ENCODE assay signal across 9 mouse cellular contexts in genomic region chr19:34151909-34152308, GRCm38 (mm10). TPM values are rescaled to one million over a fixed set of nuclear protein-coding genes. Genes with fewer than 3 reads are reported as not detected.
DNase-seq lines count a peak whose midpoint lies in the region; ATAC-seq lines count a peak whose summit lies in the region.
"Had no signal": no experiment of that assay in that cellular context is flagged by ENCODE, and none has a peak within 500 bp of the region (broad histone marks: within the 10 kb centered on the region; RNA-seq: fewer than 3 reads in every experiment).

No protein-coding gene starts in this region.

- no peaks in the 10 kb centered on the region for H3K4me1 ChIP-seq in heart, embryonic 11.5 days (ENCODE audit: control insufficient read depth, insufficient read depth, low read length)
- H3K4me1 ChIP-seq in midbrain, embryonic 14.5 days (ENCODE audit: control insufficient read depth, insufficient read depth, low read length) = no peaks in the 10 kb centered on the region
- H3K4me1 ChIP-seq in midbrain, embryonic 15.5 days = no peaks in the 10 kb centered on the region

- peak; percentile 18 for DNase-seq in heart, adult 8-10 months (ENCODE audit: low spot score)
- peak; percentile 31 for DNase-seq in midbrain, embryonic 14.5 days
- DNase-seq in brain, adult 2 months (ENCODE audit: low read depth, low spot score) = peak; percentile 58
- DNase-seq in cerebellum, postnatal 36 days = no peak
- DNase-seq in gastrocnemius, postnatal 14 days = no peak

- H3K4me2 ChIP-seq in heart, embryonic 11.5 days = no peak overlapping the region
- no peak overlapping the region for H3K4me2 ChIP-seq in midbrain, embryonic 14.5 days (ENCODE audit: low read length)
- no peak overlapping the region for H3K4me2 ChIP-seq in midbrain, embryonic 15.5 days

- H3K36me3 ChIP-seq in heart, embryonic 11.5 days (ENCODE audit: control insufficient read depth, insufficient read depth, low read length) = no peaks in the 10 kb centered on the region
- H3K36me3 ChIP-seq in midbrain, embryonic 14.5 days (ENCODE audit: control insufficient read depth, insufficient read depth, low read length) = no peaks in the 10 kb centered on the region
- no peaks in the 10 kb centered on the region for H3K36me3 ChIP-seq in midbrain, embryonic 15.5 days (replicated peaks)
- H3K36me3 ChIP-seq: forebrain, embryonic 10.5 days had no signal

- H3K27ac ChIP-seq in heart, embryonic 11.5 days (ENCODE audit: low read depth, low read length) = no peak overlapping the region
- H3K27ac ChIP-seq in midbrain, embryonic 14.5 days (replicated peaks; ENCODE audit: low read depth, low read length) = no peak overlapping the region
- no peak overlapping the region for H3K27ac ChIP-seq in midbrain, embryonic 15.5 days
- H3K27ac ChIP-seq: forebrain, embryonic 10.5 days had no signal

- no peak overlapping the region for H3K4me3 ChIP-seq in heart, embryonic 11.5 days (ENCODE audit: low read depth, low read length)
- H3K4me3 ChIP-seq in midbrain, embryonic 14.5 days (replicated peaks; ENCODE audit: low read depth, low read length) = no peak overlapping the region
- H3K4me3 ChIP-seq in midbrain, embryonic 15.5 days = no peak overlapping the region
- H3K4me3 ChIP-seq: forebrain, embryonic 10.5 days had no signal

- intact Hi-C loops in gastrocnemius, postnatal 14 days (cut with DNase I; ENCODE audit: low total_unique reads) = no loop called here

- no peak for ATAC-seq in heart, embryonic 11.5 days (replicated peaks; ENCODE audit: insufficient number of reproducible peaks, low FRiP score, low TSS enrichment)
- ATAC-seq in midbrain, embryonic 14.5 days (ENCODE audit: low FRiP score, low TSS enrichment) = no peak
- no peak for ATAC-seq in midbrain, embryonic 15.5 days (replicated peaks)
- peak; percentile 85; the same call in 1 of the 2 replicates for ATAC-seq in neutrophil, adult 5-6 weeks (ENCODE audit: extremely low read depth, insufficient number of reproducible peaks, low FRiP score, poor library complexity, severe bottlenecking)

- H3K27me3 ChIP-seq in heart, embryonic 11.5 days (ENCODE audit: control insufficient read depth, insufficient read depth, low read length) = no peaks in the 10 kb centered on the region
- H3K27me3 ChIP-seq in midbrain, embryonic 14.5 days (ENCODE audit: control insufficient read depth, insufficient read depth, low read length) = no peaks in the 10 kb centered on the region
- H3K27me3 ChIP-seq in midbrain, embryonic 15.5 days (replicated peaks) = no peaks in the 10 kb centered on the region

- no peaks in the 10 kb centered on the region for H3K9me3 ChIP-seq in heart, embryonic 11.5 days (replicated peaks; ENCODE audit: control insufficient read depth, low read length)
- no peaks in the 10 kb centered on the region for H3K9me3 ChIP-seq in midbrain, embryonic 14.5 days (ENCODE audit: control insufficient read depth, low read length)
- no peaks in the 10 kb centered on the region for H3K9me3 ChIP-seq in midbrain, embryonic 15.5 days
- H3K9me3 ChIP-seq: forebrain, embryonic 10.5 days had no signal

- 65% methylated on average over 1 of the region's 1 CpGs for WGBS in heart, embryonic 11.5 days (ENCODE audit: insufficient replicate concordance)
- 88% methylated on average over 1 of the region's 1 CpGs for WGBS in midbrain, embryonic 14.5 days
- 97% methylated on average over 1 of the region's 1 CpGs for WGBS in midbrain, embryonic 15.5 days

- H3K9ac ChIP-seq in heart, embryonic 11.5 days (ENCODE audit: low read depth, low read length) = no peak overlapping the region
- H3K9ac ChIP-seq in midbrain, embryonic 14.5 days (replicated peaks; ENCODE audit: low read length) = no peak overlapping the region
- no peak overlapping the region for H3K9ac ChIP-seq in midbrain, embryonic 15.5 days

RNA-seq across cellular contexts. Expression of gene Ankrd22, which starts 13.9 kb away (rescaled TPM):
- not detected for total RNA-seq in heart, adult 8-10 months (2022)
- polyA plus RNA-seq in heart, embryonic 11.5 days (2014; fragmentation: Nextera tagmentation; extraction: Ambion mirVana) = not detected in 2 replicates
- not detected in 2 replicates for polyA plus RNA-seq in midbrain, embryonic 14.5 days (2014; fragmentation: Nextera tagmentation; extraction: Ambion mirVana)
- 0.12 TPM in 1 of 2 replicates, not detected in the other for polyA plus RNA-seq in midbrain, embryonic 15.5 days (2015; fragmentation: Nextera tagmentation; extraction: Ambion mirVana)
- total RNA-seq in neutrophil, adult 5-6 weeks (2017) = 9.3 and 10.5 TPM in 2 replicates
- not detected for total RNA-seq in gastrocnemius, postnatal 14 days (2021)

RNA-seq across cellular contexts. Expression of gene Stambpl1, which starts 40.1 kb away (rescaled TPM):
- 1 to 10 TPM; 2.2 to 4.1 (median 3.0) TPM for total RNA-seq in heart, adult 8-10 months (2022)
- polyA plus RNA-seq in heart, embryonic 11.5 days (2014; fragmentation: Nextera tagmentation; extraction: Ambion mirVana) = 5.0 and 5.2 TPM in 2 replicates
- 11.5 and 15.2 TPM in 2 replicates for polyA plus RNA-seq in midbrain, embryonic 14.5 days (2014; fragmentation: Nextera tagmentation; extraction: Ambion mirVana)
- polyA plus RNA-seq in midbrain, embryonic 15.5 days (2015; fragmentation: Nextera tagmentation; extraction: Ambion mirVana) = 16.0 and 16.5 TPM in 2 replicates
- 35.0 and 39.2 TPM in 2 replicates for total RNA-seq in neutrophil, adult 5-6 weeks (2017)
- 1 to 10 TPM; 1.4 to 1.7 TPM for total RNA-seq in gastrocnemius, postnatal 14 days (2021)

RNA-seq across cellular contexts. Expression of gene Lipm, which starts 51.2 kb away (rescaled TPM):
- not detected for total RNA-seq in heart, adult 8-10 months (2022)
- polyA plus RNA-seq in heart, embryonic 11.5 days (2014; fragmentation: Nextera tagmentation; extraction: Ambion mirVana) = not detected in 2 replicates
- not detected in 2 replicates for polyA plus RNA-seq in midbrain, embryonic 14.5 days (2014; fragmentation: Nextera tagmentation; extraction: Ambion mirVana)
- polyA plus RNA-seq in midbrain, embryonic 15.5 days (2015; fragmentation: Nextera tagmentation; extraction: Ambion mirVana) = not detected in 2 replicates
- total RNA-seq in neutrophil, adult 5-6 weeks (2017) = 0.37 TPM in 1 of 2 replicates, not detected in the other
- not detected for total RNA-seq in gastrocnemius, postnatal 14 days (2021)
- polyA plus RNA-seq: forebrain, embryonic 10.5 days had no signal

Comparison
In these comparisons a context has a peak if more than half of its experiments do, and no peak if none do; other contexts are left out.
1. DNase-seq: peak in heart, adult 8-10 months (single experiment), midbrain, embryonic 14.5 days (single experiment) and brain, adult 2 months (single experiment); none in cerebellum, postnatal 36 days (0 of 2) and gastrocnemius, postnatal 14 days (single experiment).
2. RNA of gene Ankrd22, which starts 13.9 kb away (total RNA-seq): 9.3 to 10.5 TPM in neutrophil, adult 5-6 weeks; not detected in gastrocnemius, postnatal 14 days and not detected in heart, adult 8-10 months; every median in the first group is over 10 times any median in the second.